Mouse (Mus musculus) gastrocnemius, adult 18-20 months (tissue): ENCODE measurements around the gene Sin3b. TPM values are rescaled to one million over a fixed set of nuclear protein-coding genes. Genes with fewer than 3 reads are reported as not detected.
A peak's percentile ranks its signal among the peaks of the same experiment; 100 is the strongest.
"Not testable (repeated sequence)": the region's sequence is repeated elsewhere in the genome, so short reads cannot be mapped to it uniquely, and the experiment has no call there.

Experiments
- DNase-seq: peaks from one replicate; pipeline ENCODE4 v3.0.0; 2021; ENCODE audit warnings: low spot score
- long read RNA-seq, 2 experiments: library from polyadenylated mRNA; stranded (forward); transcript quantifications; one replicate each; pipeline ENCODE4 v2.0.0; 2021
- total RNA-seq, 2 experiments: library from RNA; stranded (reverse); gene quantifications; 2 replicates each; pipeline ENCODE4 v1.2.3; 2021

Sin3b gene
- 10 to 100 TPM; 31.5 to 34.4 TPM for total RNA-seq
- long read RNA-seq, experiment 1, full-length matches to known transcripts, result 15 of 19 reads
- long read RNA-seq, experiment 1, partial matches to known transcripts, result 4 of 19 reads
- long read RNA-seq, experiment 1, other reads (novel, unspliced or antisense), result 0 of 19 reads
- long read RNA-seq, experiment 2, full-length matches to known transcripts, result 8 of 9 reads
- long read RNA-seq, experiment 2, partial matches to known transcripts, result 0 of 9 reads
- long read RNA-seq, experiment 2, other reads (novel, unspliced or antisense), result 1 of 9 reads

GRCm38 (mm10) chr8:72722769-72723650, at the start of gene Sin3b:
Gene Sin3b (plus strand): TSS chr8:72723285.
- DNase-seq, result peak; percentile 97

GRCm38 (mm10) chr8:72674184-72674583, 48.9 kb upstream of the Sin3b start:
- DNase-seq, result no peak

DNA sequence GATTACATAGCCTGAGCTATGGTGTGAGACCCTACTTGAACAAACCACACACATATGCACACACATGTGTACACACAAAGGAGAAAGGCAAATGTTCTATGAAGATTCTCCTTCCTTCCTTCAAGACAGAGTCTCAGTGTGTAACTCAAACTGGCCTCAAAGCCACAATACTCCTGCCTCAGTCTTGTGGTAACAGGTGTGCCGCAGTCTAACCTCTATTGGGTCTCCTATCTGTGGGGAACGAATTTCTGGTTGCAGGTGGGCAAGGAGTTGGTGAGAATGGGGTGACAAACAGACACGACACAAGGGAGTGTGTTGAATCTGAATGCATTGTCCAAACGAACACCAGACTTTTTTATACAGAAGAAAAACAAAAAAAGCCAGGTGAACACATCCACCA, 46.6 kb upstream of the Sin3b start:
- no peak for DNase-seq

DNA sequence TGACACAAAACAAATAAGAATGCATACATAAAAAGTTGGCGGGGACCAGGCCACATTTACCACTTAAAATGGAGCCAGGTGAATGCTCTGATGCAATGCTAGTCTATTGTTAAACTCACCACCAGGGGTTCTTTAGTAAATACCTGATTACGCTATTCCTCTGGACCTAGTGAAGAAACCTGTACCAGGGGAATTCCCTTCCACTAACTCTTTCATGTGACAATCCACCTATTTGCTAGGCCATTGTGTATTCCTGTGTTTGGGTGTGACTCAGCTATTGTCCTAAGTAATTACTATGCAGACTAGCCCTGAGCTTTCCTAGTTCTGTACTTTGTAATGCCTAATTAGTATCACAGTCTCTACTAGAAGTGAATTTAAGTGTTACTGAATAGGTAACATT, 46.2 kb upstream of the Sin3b start:
- DNase-seq, result not testable (repeated sequence)

GRCm38 (mm10) chr8:72677331-72677730, 45.8 kb upstream of the Sin3b start:
- DNase-seq, result no peak

GRCm38 (mm10) chr8:72680133-72680532, 43.0 kb upstream of the Sin3b start:
- peak; percentile 39 for DNase-seq

- no peak for DNase-seq
Measured at GRCm38 (mm10) chr8:72682051-72682687, 40.9 kb upstream of the Sin3b start.

- no peak for DNase-seq
Measured at GRCm38 (mm10) chr8:72683010-72683521, 40.0 kb upstream of the Sin3b start.

- not testable (repeated sequence) for DNase-seq
Measured at GRCm38 (mm10) chr8:72683572-72684099, 39.4 kb upstream of the Sin3b start.

DNA sequence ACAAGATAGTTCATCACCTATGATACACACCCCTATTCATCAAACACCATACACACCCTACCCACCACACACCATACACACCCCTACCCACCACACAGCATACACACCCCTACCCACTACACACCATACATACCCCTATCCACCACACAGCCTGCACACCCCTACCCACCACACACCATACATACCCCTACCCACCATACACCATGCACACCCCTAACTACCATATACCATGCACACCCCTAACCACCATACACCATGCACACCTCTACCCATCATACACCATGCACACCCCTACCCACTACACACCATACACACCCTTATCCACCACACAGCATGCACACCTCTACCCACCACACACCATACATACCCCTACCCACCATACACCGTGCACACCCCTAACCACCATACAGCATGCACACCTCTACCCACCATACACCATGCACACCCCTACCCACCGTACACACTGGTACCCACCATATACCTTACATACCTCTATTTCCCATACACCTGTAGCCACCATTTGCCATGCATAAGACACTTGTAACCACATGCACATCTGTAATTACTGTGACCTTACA, 24.6 kb upstream of the Sin3b start:
- DNase-seq, result no peak

DNA sequence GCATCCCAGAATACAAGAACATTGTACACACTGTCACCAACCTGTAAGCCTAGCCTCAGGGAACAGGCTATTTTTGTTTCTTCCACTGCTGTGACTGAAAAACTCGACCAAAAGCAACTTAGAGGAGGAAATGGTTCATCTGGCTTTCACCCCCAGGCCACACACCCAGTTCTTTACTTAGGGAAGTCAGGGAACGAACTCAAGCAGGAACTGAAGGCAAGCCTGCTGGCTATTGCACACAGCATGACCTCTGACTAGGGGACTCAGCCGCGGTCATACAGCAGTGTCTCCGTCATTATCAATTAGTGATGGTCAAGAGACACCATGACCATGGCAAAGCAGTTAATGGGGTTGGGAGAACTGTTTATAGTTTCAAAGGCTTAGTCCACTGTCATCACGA, 10.5 kb upstream of the Sin3b start:
- DNase-seq, result no peak

GRCm38 (mm10) chr8:72716594-72716993, 6.5 kb upstream of the Sin3b start:
- DNase-seq, result no peak

- no peak for DNase-seq
Measured at GRCm38 (mm10) chr8:72720541-72720940, 2.5 kb upstream of the Sin3b start.

DNA sequence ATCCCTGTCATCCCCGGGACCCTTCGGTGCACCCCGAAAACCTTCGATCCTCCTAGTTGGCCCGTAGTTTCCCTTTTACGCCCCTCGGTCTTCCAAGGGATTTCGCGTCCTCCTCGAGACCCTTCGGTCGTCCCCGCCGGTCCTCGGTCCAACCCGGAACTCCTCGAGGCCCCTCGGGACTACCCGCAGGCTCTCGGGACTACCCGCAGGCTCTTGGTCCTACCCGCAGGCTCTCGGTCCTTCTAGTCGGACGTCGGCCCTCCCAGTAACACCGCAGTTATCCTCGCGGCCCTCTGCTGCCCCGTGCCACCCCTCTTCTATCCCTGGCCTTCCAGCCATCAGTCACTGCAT, 541 bp downstream of the Sin3b start:
- peak; percentile 6 for DNase-seq

DNA sequence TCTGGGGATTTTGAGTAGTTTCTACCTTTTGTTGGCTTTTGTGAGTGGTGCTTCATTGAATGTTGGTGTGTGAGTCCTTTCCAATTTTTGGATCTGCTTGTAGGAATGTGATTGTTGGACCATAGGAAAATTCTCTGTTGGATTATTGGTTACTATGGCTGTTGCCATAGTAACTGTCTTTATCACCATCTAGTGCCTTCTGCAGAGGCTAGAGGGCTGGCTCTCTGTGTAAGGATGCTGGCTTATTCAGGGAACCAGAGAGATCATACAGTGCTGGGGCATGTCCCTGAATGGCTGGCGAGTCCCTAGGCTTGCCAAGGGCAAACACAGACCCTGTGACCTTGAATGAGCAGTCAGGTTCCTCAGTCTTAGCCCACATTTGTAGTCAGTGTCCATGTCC, 5.6 kb downstream of the Sin3b start:
- no peak for DNase-seq

- no peak for DNase-seq
Measured at GRCm38 (mm10) chr8:72735001-72735400, 11.9 kb downstream of the Sin3b start.

GRCm38 (mm10) chr8:72736868-72737267, 13.8 kb downstream of the Sin3b start:
- no peak for DNase-seq

- DNase-seq, result peak; percentile 33
Measured at GRCm38 (mm10) chr8:72746061-72746460, 23.0 kb downstream of the Sin3b start.

- no peak for DNase-seq
Measured at GRCm38 (mm10) chr8:72749846-72750245, 26.8 kb downstream of the Sin3b start.

GRCm38 (mm10) chr8:72750266-72750665, 27.2 kb downstream of the Sin3b start:
- DNase-seq, result no peak

DNA sequence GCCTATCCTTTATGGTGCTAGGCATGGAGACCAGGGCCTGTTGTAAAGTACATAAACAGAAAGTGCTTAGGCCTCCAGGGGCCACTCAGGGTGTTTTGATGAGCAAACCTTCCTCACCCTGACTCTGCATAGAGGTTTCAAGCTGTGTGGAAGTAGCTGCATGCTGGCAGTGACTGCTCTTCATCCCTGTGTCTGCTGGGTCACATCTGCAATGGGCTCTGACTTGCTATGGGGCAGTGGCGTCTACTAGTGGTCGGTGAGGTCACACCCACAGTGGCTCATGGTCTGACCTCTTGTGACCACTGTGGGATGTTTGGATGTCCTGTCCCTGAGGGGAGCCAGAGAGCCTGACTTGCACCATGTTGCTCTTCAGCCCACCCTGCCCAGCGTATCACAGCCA, 28.0 kb downstream of the Sin3b start:
- DNase-seq, result no peak

DNA sequence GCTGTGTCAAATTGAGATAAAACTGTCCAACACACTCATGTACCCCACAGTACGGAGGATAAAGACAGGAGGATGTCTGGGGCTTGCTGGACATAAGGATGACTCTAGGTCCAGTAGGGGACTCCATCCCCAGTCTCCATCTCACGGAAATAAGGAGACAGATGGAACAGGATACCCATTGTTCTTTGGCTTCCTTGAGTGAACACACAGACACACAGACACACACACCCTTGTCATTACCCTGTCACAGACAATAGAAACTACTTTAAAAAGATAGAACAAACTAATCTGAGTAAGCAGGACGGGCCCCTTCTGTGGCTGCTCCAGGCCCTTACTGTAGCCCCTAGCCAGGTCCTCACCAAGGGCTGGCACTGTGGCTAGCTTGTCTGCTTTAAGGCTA, 29.2 kb downstream of the Sin3b start:
- no peak for DNase-seq
